Mouse (Mus musculus): ENCODE results near the gene Pir. TPM values are rescaled to one million over a fixed set of nuclear protein-coding genes. Genes with fewer than 3 reads are reported as not detected.
A peak's percentile ranks its signal among the peaks of the same experiment; 100 is the strongest.

Gene Pir
- polyA plus RNA-seq (2014; fragmentation: Nextera tagmentation; extraction: Ambion mirVana), result 3.9 and 4.3 TPM in 2 replicates

DNA sequence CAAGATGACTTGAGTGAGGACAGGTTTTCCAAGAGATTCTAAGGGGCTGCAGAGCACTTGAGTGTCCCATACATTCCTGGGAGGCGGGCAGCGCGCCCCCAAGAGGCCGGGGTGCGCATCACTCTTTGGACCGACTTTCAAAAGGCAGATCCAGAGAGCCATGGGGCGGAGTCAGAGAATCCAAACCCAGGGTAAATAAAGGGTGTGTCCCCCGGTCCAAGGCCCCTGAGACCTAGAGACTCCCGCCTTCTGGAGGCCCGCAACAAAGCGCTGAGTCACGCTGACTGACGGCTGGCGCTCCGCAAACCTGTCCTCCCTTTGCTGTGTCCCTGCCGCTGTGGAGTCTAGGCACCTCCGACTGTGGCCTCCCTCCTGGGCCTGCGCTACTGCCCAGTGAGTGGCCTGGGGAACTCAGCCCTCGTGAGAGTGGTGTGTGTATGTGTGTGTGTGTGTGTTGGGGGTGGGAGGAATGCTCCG is at the start of gene Pir:
Pir (plus strand) TSS at position 87 of the 477 bp plus-strand sequence.
- ATAC-seq (peak; percentile 81), DNase-seq (ENCODE audit: low spot score) (peak; percentile 20)
- no peaks in the 10 kb centered on the region for H3K27me3 ChIP-seq (replicated peaks; ENCODE audit: control insufficient read depth, insufficient read depth, low read length)
- H3K4me2 ChIP-seq (ENCODE audit: low read length), result peak within 1 kb of the TSS; percentile 52
- no peaks in the 10 kb centered on the region for H3K4me1 ChIP-seq (ENCODE audit: control insufficient read depth, insufficient read depth, low read length)
- H3K36me3 ChIP-seq (ENCODE audit: control insufficient read depth, insufficient read depth, low read length), result no peaks in the 10 kb centered on the region
- WGBS, result 25% methylated on average over 20 of the region's 20 CpGs
- peak within 1 kb of the TSS; percentile 27 for H3K4me3 ChIP-seq (ENCODE audit: low read depth, low read length)
- H3K9me3 ChIP-seq (replicated peaks; ENCODE audit: control insufficient read depth, low read length), result no peaks in the 10 kb centered on the region
- peak within 1 kb of the TSS; percentile 52 for H3K9ac ChIP-seq (ENCODE audit: low read length)
- H3K27ac ChIP-seq (ENCODE audit: low read depth, low read length), result no peak within 1 kb of the TSS

- ATAC-seq (no peak), DNase-seq (ENCODE audit: low spot score) (no peak)
- Histone ChIP-seq H3K27me3 (replicated peaks; ENCODE audit: control insufficient read depth, insufficient read depth, low read length) (no peaks in the 10 kb centered on the region), H3K9ac (ENCODE audit: low read length) (no peak overlapping the region), H3K4me1 (ENCODE audit: control insufficient read depth, insufficient read depth, low read length) (no peaks in the 10 kb centered on the region), H3K36me3 (ENCODE audit: control insufficient read depth, insufficient read depth, low read length) (no peaks in the 10 kb centered on the region), H3K4me3 (ENCODE audit: low read depth, low read length) (no peak overlapping the region), H3K9me3 (replicated peaks; ENCODE audit: control insufficient read depth, low read length) (no peaks in the 10 kb centered on the region), H3K27ac (ENCODE audit: low read depth, low read length) (no peak overlapping the region), H3K4me2 (ENCODE audit: low read length) (no peak overlapping the region)
- WGBS, result 70% methylated on average over 2 of the region's 2 CpGs
These were observed 47.2 kb upstream of the Pir start for GRCm38 (mm10) chrX:164221989-164222388.

DNA sequence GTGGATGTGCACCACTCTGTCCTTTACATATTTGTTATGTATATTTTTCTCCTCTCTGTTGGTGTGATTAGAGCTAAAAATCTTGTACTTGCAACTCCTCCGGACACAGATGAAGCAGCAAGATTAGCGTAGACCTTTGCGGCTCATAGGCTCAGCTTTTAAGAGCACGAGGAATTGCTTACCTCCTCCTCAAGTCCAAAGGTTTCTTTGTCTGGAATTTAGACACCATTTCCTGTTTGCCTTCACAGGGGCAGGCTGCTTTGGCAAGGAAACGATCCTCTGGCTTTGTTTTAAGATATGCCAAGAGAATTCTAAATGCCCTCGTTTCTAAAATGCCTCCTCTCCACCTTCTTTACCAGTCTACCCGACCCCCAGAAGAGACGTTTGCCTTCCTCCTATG is 35.8 kb upstream of the Pir start:
- no peaks in the 10 kb centered on the region for H3K4me1 ChIP-seq (ENCODE audit: control insufficient read depth, insufficient read depth, low read length)
- no peak for ATAC-seq
- DNase-seq (ENCODE audit: low spot score), result peak; percentile 1
- H3K27ac ChIP-seq (ENCODE audit: low read depth, low read length), result no peak overlapping the region
- 64% methylated on average over 8 of the region's 8 CpGs for WGBS
- no peak overlapping the region for H3K9ac ChIP-seq (ENCODE audit: low read length)
- H3K4me3 ChIP-seq (ENCODE audit: low read depth, low read length), result no peak overlapping the region
- H3K27me3 ChIP-seq (replicated peaks; ENCODE audit: control insufficient read depth, insufficient read depth, low read length), result no peaks in the 10 kb centered on the region
- H3K9me3 ChIP-seq (replicated peaks; ENCODE audit: control insufficient read depth, low read length), result no peaks in the 10 kb centered on the region
- H3K4me2 ChIP-seq (ENCODE audit: low read length), result no peak overlapping the region
- H3K36me3 ChIP-seq (ENCODE audit: control insufficient read depth, insufficient read depth, low read length), result no peaks in the 10 kb centered on the region

GRCm38 (mm10) chrX:164245714-164246113 is 23.5 kb upstream of the Pir start:
- Histone ChIP-seq H3K4me1 (ENCODE audit: control insufficient read depth, insufficient read depth, low read length) (no peaks in the 10 kb centered on the region), H3K27me3 (replicated peaks; ENCODE audit: control insufficient read depth, insufficient read depth, low read length) (no peaks in the 10 kb centered on the region), H3K27ac (ENCODE audit: low read depth, low read length) (no peak overlapping the region), H3K4me2 (ENCODE audit: low read length) (peak overlapping the region; percentile 9; the same call in 1 of the 2 replicates), H3K9me3 (replicated peaks; ENCODE audit: control insufficient read depth, low read length) (no peaks in the 10 kb centered on the region), H3K4me3 (ENCODE audit: low read depth, low read length) (no peak overlapping the region), H3K9ac (ENCODE audit: low read length) (no peak overlapping the region), H3K36me3 (ENCODE audit: control insufficient read depth, insufficient read depth, low read length) (no peaks in the 10 kb centered on the region)
- ATAC-seq (peak; percentile 58; the same call in 1 of the 2 replicates), DNase-seq (ENCODE audit: low spot score) (peak; percentile 10)
- 23% methylated on average over 5 of the region's 5 CpGs for WGBS

- DNase-seq (ENCODE audit: low spot score) (no peak), ATAC-seq (no peak)
- Histone ChIP-seq H3K9ac (ENCODE audit: low read length) (no peak overlapping the region), H3K9me3 (replicated peaks; ENCODE audit: control insufficient read depth, low read length) (no peaks in the 10 kb centered on the region), H3K27me3 (replicated peaks; ENCODE audit: control insufficient read depth, insufficient read depth, low read length) (no peaks in the 10 kb centered on the region), H3K4me3 (ENCODE audit: low read depth, low read length) (no peak overlapping the region), H3K36me3 (ENCODE audit: control insufficient read depth, insufficient read depth, low read length) (no peaks in the 10 kb centered on the region), H3K4me1 (ENCODE audit: control insufficient read depth, insufficient read depth, low read length) (no peaks in the 10 kb centered on the region), H3K27ac (ENCODE audit: low read depth, low read length) (no peak overlapping the region), H3K4me2 (ENCODE audit: low read length) (no peak overlapping the region)
- 55% methylated on average over 2 of the region's 2 CpGs for WGBS
These were observed 22.4 kb upstream of the Pir start for GRCm38 (mm10) chrX:164246722-164247121.

DNA sequence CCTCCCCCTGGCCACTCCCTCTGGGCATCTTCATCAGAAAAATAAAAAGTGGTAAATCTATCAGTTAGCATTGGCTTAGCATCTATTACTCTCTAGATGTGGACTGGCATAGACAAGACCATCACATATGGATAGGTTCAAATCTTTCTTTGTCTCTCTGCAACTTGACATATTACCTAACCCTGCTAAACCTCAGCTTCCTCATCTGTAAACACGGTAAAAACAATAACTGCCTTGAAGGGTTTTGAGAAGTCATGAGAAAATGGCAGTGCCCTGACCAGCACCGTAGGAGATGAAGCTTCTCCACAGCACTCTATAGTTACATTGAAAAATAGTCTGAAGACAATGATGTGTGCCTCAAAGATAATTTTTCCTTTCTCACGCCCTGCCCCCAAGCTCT is 12.6 kb upstream of the Pir start:
- no peaks in the 10 kb centered on the region for H3K36me3 ChIP-seq (ENCODE audit: control insufficient read depth, insufficient read depth, low read length)
- no peak overlapping the region for H3K27ac ChIP-seq (ENCODE audit: low read depth, low read length)
- no peak overlapping the region for H3K9ac ChIP-seq (ENCODE audit: low read length)
- no peaks in the 10 kb centered on the region for H3K9me3 ChIP-seq (replicated peaks; ENCODE audit: control insufficient read depth, low read length)
- no peak overlapping the region for H3K4me3 ChIP-seq (ENCODE audit: low read depth, low read length)
- no peak overlapping the region for H3K4me2 ChIP-seq (ENCODE audit: low read length)
- 90% methylated on average over 3 of the region's 3 CpGs for WGBS
- no peak for ATAC-seq
- H3K27me3 ChIP-seq (replicated peaks; ENCODE audit: control insufficient read depth, insufficient read depth, low read length), result no peaks in the 10 kb centered on the region
- no peak for DNase-seq (ENCODE audit: low spot score)
- H3K4me1 ChIP-seq (ENCODE audit: control insufficient read depth, insufficient read depth, low read length), result no peaks in the 10 kb centered on the region

DNA sequence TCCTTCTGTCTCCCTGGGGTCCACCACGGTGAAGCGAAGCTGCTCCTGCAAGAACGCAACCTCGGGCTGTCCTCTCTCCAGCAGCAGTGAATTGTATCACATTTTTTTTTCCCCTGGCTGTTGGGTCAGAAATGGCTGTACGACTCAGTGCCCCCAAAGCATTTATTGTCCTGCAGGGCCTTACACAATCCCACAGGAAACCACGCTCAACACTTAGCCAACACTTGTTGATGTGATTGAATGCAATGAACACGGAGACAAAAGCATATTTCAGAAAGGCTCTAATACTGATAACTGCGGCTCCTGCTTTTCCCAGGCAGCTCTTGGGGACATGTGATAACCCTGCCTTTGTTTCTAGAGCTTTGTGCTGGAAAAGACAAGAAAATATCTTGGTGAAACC is 11.1 kb upstream of the Pir start, which contains the start of gene Bmx:
Bmx (minus strand) TSS at position 137 of the 400 bp plus-strand sequence.
- Histone ChIP-seq H3K9me3 (replicated peaks; ENCODE audit: control insufficient read depth, low read length) (no peaks in the 10 kb centered on the region), H3K4me3 (ENCODE audit: low read depth, low read length) (no peak within 1 kb of the TSS), H3K4me1 (ENCODE audit: control insufficient read depth, insufficient read depth, low read length) (no peaks in the 10 kb centered on the region), H3K27me3 (replicated peaks; ENCODE audit: control insufficient read depth, insufficient read depth, low read length) (no peaks in the 10 kb centered on the region), H3K9ac (ENCODE audit: low read length) (no peak within 1 kb of the TSS), H3K36me3 (ENCODE audit: control insufficient read depth, insufficient read depth, low read length) (no peaks in the 10 kb centered on the region), H3K4me2 (ENCODE audit: low read length) (no peak within 1 kb of the TSS), H3K27ac (ENCODE audit: low read depth, low read length) (no peak within 1 kb of the TSS)
- WGBS, result 84% methylated on average over 8 of the region's 8 CpGs
- ATAC-seq (no peak), DNase-seq (ENCODE audit: low spot score) (no peak)

GRCm38 (mm10) chrX:164258662-164259061 is 10.5 kb upstream of the Pir start:
- H3K4me3 ChIP-seq (ENCODE audit: low read depth, low read length), result no peak overlapping the region
- DNase-seq (ENCODE audit: low spot score), result no peak
- no peaks in the 10 kb centered on the region for H3K4me1 ChIP-seq (ENCODE audit: control insufficient read depth, insufficient read depth, low read length)
- H3K27me3 ChIP-seq (replicated peaks; ENCODE audit: control insufficient read depth, insufficient read depth, low read length), result no peaks in the 10 kb centered on the region
- no peaks in the 10 kb centered on the region for H3K9me3 ChIP-seq (replicated peaks; ENCODE audit: control insufficient read depth, low read length)
- H3K36me3 ChIP-seq (ENCODE audit: control insufficient read depth, insufficient read depth, low read length), result no peaks in the 10 kb centered on the region
- no peak for ATAC-seq
- 85% methylated on average over 5 of the region's 5 CpGs for WGBS
- no peak overlapping the region for H3K27ac ChIP-seq (ENCODE audit: low read depth, low read length)
- H3K4me2 ChIP-seq (ENCODE audit: low read length), result no peak overlapping the region
- H3K9ac ChIP-seq (ENCODE audit: low read length), result no peak overlapping the region

DNA sequence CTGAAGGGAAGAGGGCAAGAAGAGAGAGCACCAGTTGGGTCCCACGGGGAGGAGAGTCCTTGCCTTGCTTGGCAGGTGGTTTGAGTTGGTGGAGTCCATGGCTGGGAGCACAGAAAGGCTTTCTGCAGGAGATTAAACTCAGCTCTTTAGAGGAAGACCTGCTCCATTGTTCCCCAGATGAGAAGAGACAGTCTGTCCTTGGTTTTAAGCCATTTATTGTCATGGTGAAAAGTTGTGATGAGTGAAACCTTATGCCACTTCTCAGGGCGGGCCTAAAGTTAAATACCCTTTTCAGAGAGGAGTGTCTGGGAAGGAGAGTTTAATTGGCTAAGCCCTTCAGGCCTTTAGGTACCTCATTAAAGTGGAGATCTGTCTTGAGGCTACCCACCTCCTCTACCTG is 6.9 kb upstream of the Pir start:
- Histone ChIP-seq H3K27ac (ENCODE audit: low read depth, low read length) (no peak overlapping the region), H3K4me3 (ENCODE audit: low read depth, low read length) (no peak overlapping the region), H3K9ac (ENCODE audit: low read length) (no peak overlapping the region), H3K36me3 (ENCODE audit: control insufficient read depth, insufficient read depth, low read length) (no peaks in the 10 kb centered on the region), H3K9me3 (replicated peaks; ENCODE audit: control insufficient read depth, low read length) (no peaks in the 10 kb centered on the region), H3K27me3 (replicated peaks; ENCODE audit: control insufficient read depth, insufficient read depth, low read length) (no peaks in the 10 kb centered on the region), H3K4me2 (ENCODE audit: low read length) (no peak overlapping the region), H3K4me1 (ENCODE audit: control insufficient read depth, insufficient read depth, low read length) (no peaks in the 10 kb centered on the region)
- no peak for DNase-seq (ENCODE audit: low spot score)
- ATAC-seq, result no peak
- 56% methylated on average over 2 of the region's 2 CpGs for WGBS
